Mouse (Mus musculus): ENCODE results near the gene Tsc2. TPM values are rescaled to one million over a fixed set of nuclear protein-coding genes. Genes with fewer than 3 reads are reported as not detected.

Tsc2 gene
- polyA plus RNA-seq, 1 experiment from 2014 or later = 65.8 TPM

GRCm38 (mm10) chr17:24546234-24546633 lies 86.2 kb downstream of the Tsc2 start:
- no peak overlapping the region for H3K9ac ChIP-seq (ENCODE audit: low read depth, low read length)
- H3K36me3 ChIP-seq (ENCODE audit: control insufficient read depth, insufficient read depth, low read length) = no peaks in the 10 kb centered on the region
- peaks cover 8% of the 10 kb centered on the region for H3K4me1 ChIP-seq (ENCODE audit: control insufficient read depth, insufficient read depth, low read depth, low read length)
- ATAC-seq = no peak
- H3K4me3 ChIP-seq (ENCODE audit: low read length) = no peak overlapping the region
- 0 out of 2 replicates have a peak, but pooled peaks cover 3% of the 10 kb centered on the region for H3K27me3 ChIP-seq (replicated peaks; ENCODE audit: control insufficient read depth, insufficient read depth, low read length)
- WGBS = 80% methylated on average over 3 of the region's 3 CpGs
- no peaks in the 10 kb centered on the region for H3K9me3 ChIP-seq (ENCODE audit: control insufficient read depth, low read length)
- no peak overlapping the region for H3K4me2 ChIP-seq (ENCODE audit: low read length)
- H3K27ac ChIP-seq (ENCODE audit: low read depth, low read length) = no peak overlapping the region

Small RNA genes within 50 kb of the gene (microRNA-seq; reads per million reads assigned to microRNA genes)
- not detected for gene Gm24589

Other genes starting within 250 kb of the Tsc2 start
- gene Rnps1, start 218.1 kb downstream of the Tsc2 start, polyA plus RNA-seq (2015; fragmentation: Nextera tagmentation; extraction: Ambion mirVana) = 304 and 328 TPM in 2 replicates
- 48.0 and 59.0 TPM in 2 replicates for gene Eci1, start 206.0 kb downstream of the Tsc2 start, polyA plus RNA-seq (2015; fragmentation: Nextera tagmentation; extraction: Ambion mirVana)
- gene Dnase1l2, start 189.5 kb downstream of the Tsc2 start, polyA plus RNA-seq (2015; fragmentation: Nextera tagmentation; extraction: Ambion mirVana) = 6.1 and 9.4 TPM in 2 replicates
- gene E4f1, start 162.3 kb downstream of the Tsc2 start, polyA plus RNA-seq (2015; fragmentation: Nextera tagmentation; extraction: Ambion mirVana) = 42.3 and 43.5 TPM in 2 replicates
- 83.9 and 85.4 TPM in 2 replicates for gene Pgp, start 162.2 kb downstream of the Tsc2 start, polyA plus RNA-seq (2015; fragmentation: Nextera tagmentation; extraction: Ambion mirVana)
- gene Bricd5, start 158.7 kb downstream of the Tsc2 start, polyA plus RNA-seq (2015; fragmentation: Nextera tagmentation; extraction: Ambion mirVana) = 0.65 and 1.2 TPM in 2 replicates
- 36.2 and 39.3 TPM in 2 replicates for gene Mlst8, start 153.6 kb downstream of the Tsc2 start, polyA plus RNA-seq (2015; fragmentation: Nextera tagmentation; extraction: Ambion mirVana)
- 43.6 and 44.6 TPM in 2 replicates for gene Caskin1, start 144.0 kb downstream of the Tsc2 start, polyA plus RNA-seq (2015; fragmentation: Nextera tagmentation; extraction: Ambion mirVana)
- gene Traf7, start 104.7 kb downstream of the Tsc2 start, polyA plus RNA-seq (2015; fragmentation: Nextera tagmentation; extraction: Ambion mirVana) = 85.9 and 94.2 TPM in 2 replicates
- gene Rab26, start 98.4 kb downstream of the Tsc2 start, polyA plus RNA-seq (2015; fragmentation: Nextera tagmentation; extraction: Ambion mirVana) = 10.9 and 13.0 TPM in 2 replicates
- 26.8 and 29.9 TPM in 2 replicates for gene Pkd1, start 82.8 kb downstream of the Tsc2 start, polyA plus RNA-seq (2015; fragmentation: Nextera tagmentation; extraction: Ambion mirVana)
- 9.6 and 9.9 TPM in 2 replicates for gene Nthl1, start 50 bp upstream of the Tsc2 start, polyA plus RNA-seq (2015; fragmentation: Nextera tagmentation; extraction: Ambion mirVana)
- gene Slc9a3r2, start 17.7 kb upstream of the Tsc2 start, polyA plus RNA-seq (2015; fragmentation: Nextera tagmentation; extraction: Ambion mirVana) = 60.8 TPM in 2 replicates
- gene Npw, start 25.8 kb upstream of the Tsc2 start, polyA plus RNA-seq (2015; fragmentation: Nextera tagmentation; extraction: Ambion mirVana) = 0.54 and 0.75 TPM in 2 replicates
- 10.8 and 18.7 TPM in 2 replicates for gene Zfp598, start 37.1 kb upstream of the Tsc2 start, polyA plus RNA-seq (2015; fragmentation: Nextera tagmentation; extraction: Ambion mirVana)
- 272 and 319 TPM in 2 replicates for gene Syngr3, start 57.3 kb upstream of the Tsc2 start, polyA plus RNA-seq (2015; fragmentation: Nextera tagmentation; extraction: Ambion mirVana)
- gene Gfer, start 63.5 kb upstream of the Tsc2 start, polyA plus RNA-seq (2015; fragmentation: Nextera tagmentation; extraction: Ambion mirVana) = 35.4 and 37.3 TPM in 2 replicates
- 1.7 and 2.3 TPM in 2 replicates for gene Noxo1, start 63.6 kb upstream of the Tsc2 start, polyA plus RNA-seq (2015; fragmentation: Nextera tagmentation; extraction: Ambion mirVana)
- 62.4 and 69.9 TPM in 2 replicates for gene Tbl3, start 75.0 kb upstream of the Tsc2 start, polyA plus RNA-seq (2015; fragmentation: Nextera tagmentation; extraction: Ambion mirVana)
- gene Rnf151, start 85.4 kb upstream of the Tsc2 start, polyA plus RNA-seq (2015; fragmentation: Nextera tagmentation; extraction: Ambion mirVana) = not detected in 2 replicates
- 732 and 739 TPM in 2 replicates for gene Rps2, start 85.5 kb upstream of the Tsc2 start, polyA plus RNA-seq (2015; fragmentation: Nextera tagmentation; extraction: Ambion mirVana)
- gene Ndufb10, start 91.8 kb upstream of the Tsc2 start, polyA plus RNA-seq (2015; fragmentation: Nextera tagmentation; extraction: Ambion mirVana) = 271 and 307 TPM in 2 replicates
- gene Rpl3l, start 95.2 kb upstream of the Tsc2 start, polyA plus RNA-seq (2015; fragmentation: Nextera tagmentation; extraction: Ambion mirVana) = 0.25 TPM in 1 of 2 replicates, not detected in the other
- 17.5 and 18.9 TPM in 2 replicates for gene Msrb1, start 104.0 kb upstream of the Tsc2 start, polyA plus RNA-seq (2015; fragmentation: Nextera tagmentation; extraction: Ambion mirVana)
- gene Hs3st6, start 120.4 kb upstream of the Tsc2 start, polyA plus RNA-seq (2015; fragmentation: Nextera tagmentation; extraction: Ambion mirVana) = 0.23 and 0.32 TPM in 2 replicates
- not detected in 2 replicates for gene Meiob, start 171.7 kb upstream of the Tsc2 start, polyA plus RNA-seq (2015; fragmentation: Nextera tagmentation; extraction: Ambion mirVana)
- gene Hagh, start 207.5 kb upstream of the Tsc2 start, polyA plus RNA-seq (2015; fragmentation: Nextera tagmentation; extraction: Ambion mirVana) = 71.4 and 86.9 TPM in 2 replicates
- gene Fahd1, start 217.7 kb upstream of the Tsc2 start, polyA plus RNA-seq (2015; fragmentation: Nextera tagmentation; extraction: Ambion mirVana) = 23.1 and 28.8 TPM in 2 replicates
- 0.15 TPM in 1 of 2 replicates, not detected in the other for gene Igfals, start 233.4 kb upstream of the Tsc2 start, polyA plus RNA-seq (2015; fragmentation: Nextera tagmentation; extraction: Ambion mirVana)